Mouse (Mus musculus): ENCODE measurements at regions not wholly inside any gene's neighbourhood (a gene's known extent, or its start where the extent isn't known, plus 50 kb on each side); places are given as distances from the start of the nearest gene placed in this dataset.

DNA sequence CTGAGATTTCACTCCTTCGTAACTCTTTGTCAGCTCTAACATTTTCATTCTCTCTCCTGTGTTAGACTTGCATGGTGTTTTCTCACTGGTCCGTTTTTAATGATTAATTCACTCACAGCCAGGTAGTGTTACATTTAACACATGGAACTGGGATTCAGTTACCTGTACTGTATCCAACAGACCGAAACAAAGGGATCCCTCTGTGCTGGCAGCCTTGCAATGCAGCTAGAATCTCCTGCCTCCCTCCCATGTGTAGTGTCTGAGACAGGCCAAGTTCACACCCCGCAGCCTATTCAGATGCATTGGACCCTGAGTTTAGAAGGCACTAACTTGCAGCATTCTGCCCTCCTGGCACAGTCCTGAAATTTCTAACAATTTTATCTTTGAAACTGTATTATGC is 357.9 kb downstream of the Plk2 start:
- Histone ChIP-seq H3K36me3 (replicated peaks) (no peaks in the 10 kb centered on the region), H3K4me3 (ENCODE audit: low read depth, low read length) (no peak overlapping the region), H3K27me3 (ENCODE audit: insufficient read depth, low read length) (no peaks in the 10 kb centered on the region), H3K4me1 (ENCODE audit: insufficient read depth, low read depth, low read length) (no peaks in the 10 kb centered on the region), H3K9me3 (replicated peaks) (0 out of 2 replicates have a peak, but pooled peaks cover 2% of the 10 kb centered on the region)
- TF ChIP-seq CTCF (IDR thresholded peaks at IDR 0.05; ENCODE audit: low read depth, low read length) (no peak), GATA2 (IDR thresholded peaks at IDR 0.05; ENCODE audit: borderline replicate concordance, low read depth, low read length) (no peak), POLR2AphosphoS5 (IDR thresholded peaks at IDR 0.05; ENCODE audit: insufficient replicate concordance, low read depth, low read length) (no peak), TAL1 (conservative IDR thresholded peaks at IDR 0.05; ENCODE audit: low read depth, low read length) (no peak), GATA1 (IDR thresholded peaks at IDR 0.05; ENCODE audit: borderline replicate concordance, low read length) (no peak)
- ATAC-seq (ENCODE audit: extremely low read depth, insufficient number of reproducible peaks, low FRiP score, poor library complexity, severe bottlenecking) (no peak), DNase-seq (ENCODE audit: low spot score) (no peak)

DNA sequence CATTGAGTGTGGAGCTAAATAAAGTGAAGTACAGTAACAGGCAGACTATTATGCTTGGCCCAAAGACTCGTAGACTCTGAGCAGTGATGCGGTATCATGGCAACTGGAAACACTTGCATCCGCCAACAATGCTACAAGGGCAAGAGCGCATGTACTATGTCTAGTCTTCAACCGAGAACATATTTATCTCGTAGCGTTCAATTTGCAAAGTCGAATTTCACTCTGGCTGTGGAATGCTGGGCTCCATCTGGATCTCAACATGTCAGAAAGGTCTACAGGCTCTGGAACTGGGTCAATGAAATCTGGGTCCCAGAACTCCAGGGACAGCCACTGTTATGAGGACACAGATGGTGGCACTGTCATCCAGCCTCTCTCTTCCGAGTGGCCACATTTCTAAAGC is 359.7 kb downstream of the Plk2 start:
- H3K27me3 ChIP-seq (ENCODE audit: insufficient read depth, low read length) = no peaks in the 10 kb centered on the region
- no peaks in the 10 kb centered on the region for H3K36me3 ChIP-seq (replicated peaks)
- no peak for DNase-seq (ENCODE audit: low spot score)
- H3K4me1 ChIP-seq (ENCODE audit: insufficient read depth, low read depth, low read length) = no peaks in the 10 kb centered on the region
- no peak for ATAC-seq (ENCODE audit: extremely low read depth, insufficient number of reproducible peaks, low FRiP score, poor library complexity, severe bottlenecking)
- no peak for TF ChIP-seq TAL1 (conservative IDR thresholded peaks at IDR 0.05; ENCODE audit: low read depth, low read length)
- 0 out of 2 replicates have a peak, but pooled peaks cover 2% of the 10 kb centered on the region for H3K9me3 ChIP-seq (replicated peaks)
- H3K4me3 ChIP-seq (ENCODE audit: low read depth, low read length) = no peak overlapping the region

DNA sequence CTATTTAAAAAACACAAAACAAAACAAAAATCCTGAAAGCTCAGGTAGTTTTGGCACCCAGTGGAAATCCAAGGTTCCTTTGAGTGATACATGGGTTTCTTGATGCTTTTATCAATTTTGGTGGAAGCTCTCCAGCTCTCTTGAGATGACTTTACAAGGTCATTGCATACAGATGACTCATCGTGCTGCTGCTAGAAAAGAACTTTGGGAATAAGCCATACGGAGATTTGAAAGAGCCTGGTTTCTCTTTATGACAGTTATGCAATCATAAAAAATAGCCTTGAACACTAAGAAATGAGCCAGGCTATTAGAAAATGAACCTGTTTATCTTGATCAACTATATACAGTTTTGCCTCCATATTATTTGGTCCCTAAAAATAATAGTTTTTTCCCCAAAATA is 362.0 kb downstream of the Plk2 start:
- DNase-seq (ENCODE audit: low spot score) (no peak), ATAC-seq (ENCODE audit: extremely low read depth, insufficient number of reproducible peaks, low FRiP score, poor library complexity, severe bottlenecking) (no peak)
- H3K36me3 ChIP-seq (replicated peaks) = no peaks in the 10 kb centered on the region
- H3K4me3 ChIP-seq (ENCODE audit: low read depth, low read length) = no peak overlapping the region
- H3K9me3 ChIP-seq (replicated peaks) = 0 out of 2 replicates have a peak, but pooled peaks cover 4% of the 10 kb centered on the region
- no peaks in the 10 kb centered on the region for H3K27me3 ChIP-seq (ENCODE audit: insufficient read depth, low read length)
- H3K4me1 ChIP-seq (ENCODE audit: insufficient read depth, low read depth, low read length) = no peaks in the 10 kb centered on the region
- TF ChIP-seq POLR2AphosphoS5 (IDR thresholded peaks at IDR 0.05; ENCODE audit: insufficient replicate concordance, low read depth, low read length) (no peak), GATA2 (IDR thresholded peaks at IDR 0.05; ENCODE audit: borderline replicate concordance, low read depth, low read length) (no peak), CTCF (IDR thresholded peaks at IDR 0.05; ENCODE audit: low read depth, low read length) (no peak), GATA1 (IDR thresholded peaks at IDR 0.05; ENCODE audit: borderline replicate concordance, low read length) (no peak), TAL1 (conservative IDR thresholded peaks at IDR 0.05; ENCODE audit: low read depth, low read length) (no peak)

DNA sequence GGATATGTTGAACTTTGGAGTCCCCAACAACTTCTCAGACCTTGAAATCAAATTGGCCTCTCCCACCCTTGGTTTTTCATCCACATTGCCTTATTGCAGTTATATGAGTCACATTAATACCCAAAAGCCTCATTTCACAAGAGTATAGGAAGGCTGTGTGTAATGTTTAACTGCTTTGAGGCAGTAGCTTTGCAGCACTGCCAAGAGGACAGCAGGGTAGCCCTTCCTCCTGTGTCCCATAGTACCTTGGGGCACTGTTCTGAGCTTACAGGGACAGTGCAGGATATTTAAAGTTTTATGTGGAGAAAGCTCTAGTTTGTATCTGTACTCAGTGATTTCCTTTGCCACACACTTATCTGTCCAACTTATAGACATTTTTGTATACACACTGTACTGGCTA is 374.4 kb downstream of the Plk2 start:
- no peak overlapping the region for H3K4me3 ChIP-seq (ENCODE audit: low read depth, low read length)
- H3K9me3 ChIP-seq (replicated peaks) = 0 out of 2 replicates have a peak, but pooled peaks cover 4% of the 10 kb centered on the region
- no peak for TF ChIP-seq POLR2AphosphoS5 (IDR thresholded peaks at IDR 0.05; ENCODE audit: insufficient replicate concordance, low read depth, low read length)
- TF ChIP-seq TAL1 (conservative IDR thresholded peaks at IDR 0.05; ENCODE audit: low read depth, low read length) = no peak
- no peak for TF ChIP-seq GATA2 (IDR thresholded peaks at IDR 0.05; ENCODE audit: borderline replicate concordance, low read depth, low read length)
- TF ChIP-seq GATA1 (IDR thresholded peaks at IDR 0.05; ENCODE audit: borderline replicate concordance, low read length) = no peak
- no peak for TF ChIP-seq CTCF (IDR thresholded peaks at IDR 0.05; ENCODE audit: low read depth, low read length)
- DNase-seq (ENCODE audit: low spot score) = no peak
- no peaks in the 10 kb centered on the region for H3K4me1 ChIP-seq (ENCODE audit: insufficient read depth, low read depth, low read length)
- H3K36me3 ChIP-seq (replicated peaks) = no peaks in the 10 kb centered on the region
- H3K27me3 ChIP-seq (ENCODE audit: insufficient read depth, low read length) = no peaks in the 10 kb centered on the region
- ATAC-seq (ENCODE audit: extremely low read depth, insufficient number of reproducible peaks, low FRiP score, poor library complexity, severe bottlenecking) = no peak

DNA sequence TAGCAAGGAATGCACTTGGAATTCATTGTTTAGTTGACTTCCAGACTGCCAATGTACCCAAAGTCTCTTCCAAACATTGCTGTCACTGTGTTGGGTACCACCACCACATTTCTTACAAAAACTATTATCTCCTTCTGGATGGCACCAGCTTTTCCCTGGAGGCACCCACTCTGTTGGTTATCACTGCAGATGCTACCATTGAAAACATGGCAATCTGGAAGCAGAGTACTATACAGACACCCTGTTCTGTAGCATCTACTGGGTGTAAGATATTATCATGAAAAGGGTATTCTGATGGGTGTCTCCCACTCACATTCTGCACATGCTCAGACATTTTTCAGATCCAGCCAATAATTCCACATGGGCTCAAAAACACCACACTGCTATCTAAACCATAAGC is 380.4 kb downstream of the Plk2 start:
- Histone ChIP-seq H3K4me1 (ENCODE audit: insufficient read depth, low read depth, low read length) (no peaks in the 10 kb centered on the region), H3K4me3 (ENCODE audit: low read depth, low read length) (no peak overlapping the region), H3K9me3 (replicated peaks) (0 out of 2 replicates have a peak, but pooled peaks cover 2% of the 10 kb centered on the region), H3K36me3 (replicated peaks) (no peaks in the 10 kb centered on the region), H3K27me3 (ENCODE audit: insufficient read depth, low read length) (no peaks in the 10 kb centered on the region)
- TF ChIP-seq GATA1 (IDR thresholded peaks at IDR 0.05; ENCODE audit: borderline replicate concordance, low read length) = no peak
- TF ChIP-seq POLR2AphosphoS5 (IDR thresholded peaks at IDR 0.05; ENCODE audit: insufficient replicate concordance, low read depth, low read length) = no peak
- TF ChIP-seq CTCF (IDR thresholded peaks at IDR 0.05; ENCODE audit: low read depth, low read length) = no peak
- TF ChIP-seq TAL1 (conservative IDR thresholded peaks at IDR 0.05; ENCODE audit: low read depth, low read length) = no peak
- no peak for TF ChIP-seq GATA2 (IDR thresholded peaks at IDR 0.05; ENCODE audit: borderline replicate concordance, low read depth, low read length)
- ATAC-seq (ENCODE audit: extremely low read depth, insufficient number of reproducible peaks, low FRiP score, poor library complexity, severe bottlenecking) (no peak), DNase-seq (ENCODE audit: low spot score) (no peak)

DNA sequence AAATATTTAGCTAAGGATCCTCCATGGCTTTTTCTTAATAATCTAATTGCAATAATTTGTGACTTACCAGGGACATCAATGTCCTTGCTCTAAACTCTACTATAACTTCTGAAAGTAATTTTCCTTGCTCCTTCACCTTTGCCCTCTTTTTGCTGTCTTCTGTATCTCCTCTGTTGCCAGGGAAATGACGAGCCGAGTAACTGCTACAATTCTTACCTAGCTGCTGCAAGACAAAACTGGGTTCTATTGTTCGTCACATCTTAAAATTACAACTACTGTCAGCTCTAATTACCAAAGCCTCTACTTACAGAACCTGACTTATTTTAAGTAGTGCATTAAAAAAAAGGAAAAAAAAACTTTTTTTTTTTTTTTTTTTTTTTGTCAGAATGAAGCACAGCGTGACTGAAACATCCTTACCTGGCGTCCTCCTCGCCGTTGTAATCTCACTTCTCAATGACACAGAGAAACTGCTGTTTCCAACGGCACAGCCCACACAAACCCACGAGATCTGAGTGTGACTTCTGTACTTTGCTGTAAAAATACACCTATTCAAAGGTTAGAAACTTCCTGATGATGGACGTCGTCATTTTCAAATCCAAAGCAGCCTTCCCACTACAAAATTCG is 389.4 kb downstream of the Plk2 start:
- ATAC-seq (ENCODE audit: extremely low read depth, insufficient number of reproducible peaks, low FRiP score, poor library complexity, severe bottlenecking) (no peak), DNase-seq (ENCODE audit: low spot score) (no peak)
- Histone ChIP-seq H3K4me3 (ENCODE audit: low read depth, low read length) (no peak overlapping the region), H3K27me3 (ENCODE audit: insufficient read depth, low read length) (no peaks in the 10 kb centered on the region), H3K36me3 (replicated peaks) (no peaks in the 10 kb centered on the region), H3K4me1 (ENCODE audit: insufficient read depth, low read depth, low read length) (no peaks in the 10 kb centered on the region), H3K9me3 (replicated peaks) (peaks cover 3% of the 10 kb centered on the region; the same call in 1 of the 2 replicates)
- TF ChIP-seq GATA2 (IDR thresholded peaks at IDR 0.05; ENCODE audit: borderline replicate concordance, low read depth, low read length) (no peak), CTCF (IDR thresholded peaks at IDR 0.05; ENCODE audit: low read depth, low read length) (no peak), TAL1 (conservative IDR thresholded peaks at IDR 0.05; ENCODE audit: low read depth, low read length) (no peak), POLR2AphosphoS5 (IDR thresholded peaks at IDR 0.05; ENCODE audit: insufficient replicate concordance, low read depth, low read length) (no peak), GATA1 (IDR thresholded peaks at IDR 0.05; ENCODE audit: borderline replicate concordance, low read length) (no peak)

Measured in G1E (cell line).